Mouse (Mus musculus) heart, postnatal 0 days (tissue): ENCODE measurements around the gene Prdm1.

Source experiments
- CTCF ChIP-seq: IDR thresholded peaks from 2 replicates; pipeline ENCODE4 v1.5.1; 2016; ENCODE audit warnings: antibody characterized with exemption, control low read depth, low read depth
- EP300 ChIP-seq: IDR thresholded peaks from 2 replicates; pipeline ENCODE4 v1.6.1; 2016; ENCODE audit warnings: antibody characterized with exemption, low read depth

DNA sequence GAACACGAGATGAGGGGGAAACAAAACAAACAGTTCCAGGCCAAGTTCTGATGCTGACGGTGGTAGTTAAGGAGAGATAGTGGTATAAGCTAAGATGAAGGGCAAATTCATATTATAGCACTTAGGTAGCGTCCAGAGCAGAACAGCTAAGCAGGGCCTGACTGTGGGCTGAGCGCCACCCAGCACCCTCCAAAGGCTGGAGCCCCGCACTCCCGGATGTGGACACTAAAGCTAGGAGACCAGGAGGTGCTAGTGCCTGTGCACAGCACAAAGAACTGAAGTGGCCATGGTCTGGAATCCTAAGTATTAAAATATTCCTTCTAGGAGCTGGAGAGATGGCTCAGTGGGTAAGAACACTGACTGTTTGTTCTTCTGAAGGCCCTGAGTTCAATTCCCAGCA lies 67.2 kb downstream of the Prdm1 start:
- TF ChIP-seq EP300 (no peak), CTCF (no peak)
